Mouse (Mus musculus) erythroblast, embryonic 14.5 days (primary cell): ENCODE measurements around the gene Ptprn2. TPM values are rescaled to one million over a fixed set of nuclear protein-coding genes. Genes with fewer than 3 reads are reported as not detected.

ENCODE experiments used
- H3K27me3 ChIP-seq: 2 replicates; pipeline ENCODE4 v1.6.1; 2012; ENCODE audit warnings: inconsistent platforms; ENCODE audit not compliant: control insufficient read depth
- H3K36me3 ChIP-seq: 2 replicates; pipeline ENCODE4 v1.6.1; 2012; ENCODE audit warnings: mild to moderate bottlenecking, inconsistent platforms; ENCODE audit not compliant: control insufficient read depth
- H3K4me1 ChIP-seq: 2 replicates; pipeline ENCODE4 v1.6.1; 2012; ENCODE audit warnings: inconsistent platforms; ENCODE audit not compliant: control insufficient read depth
- H3K4me3 ChIP-seq: replicated peaks from 2 replicates; pipeline ENCODE3; 2012; ENCODE audit warnings: moderate library complexity, mild to moderate bottlenecking, inconsistent platforms
- H3K9me3 ChIP-seq: 2 replicates; pipeline ENCODE4 v1.6.1; 2012; ENCODE audit warnings: low read length, inconsistent platforms, mixed read lengths; ENCODE audit not compliant: control insufficient read depth
- GATA1 ChIP-seq: IDR thresholded peaks from 2 replicates; pipeline ENCODE4 v1.6.1; 2012; ENCODE audit warnings: low read length, inconsistent platforms, mixed read lengths
- TAL1 ChIP-seq: IDR thresholded peaks from 3 replicates; pipeline ENCODE4 v1.6.1; 2012; ENCODE audit warnings: low read length, inconsistent platforms, mixed read lengths
- polyA plus RNA-seq: library from polyadenylated mRNA; stranded (reverse); fragments of >175 nt; gene quantifications from 2 replicates; pipeline ENCODE4 v1.2.3, GENCODE M21; 2012

The Ptprn2 gene
- polyA plus RNA-seq, 1 experiment: 0.03 TPM

GRCm38 (mm10) chr12:117236020-117236734 lies 750.7 kb downstream of the Ptprn2 start:
- no peak overlapping the region for H3K4me3 ChIP-seq
- no peaks in the 10 kb centered on the region for H3K36me3 ChIP-seq
- no peaks in the 10 kb centered on the region for H3K4me1 ChIP-seq
- no peaks in the 10 kb centered on the region for H3K9me3 ChIP-seq
- TF ChIP-seq GATA1 (no peak), TAL1 (no peak)
- no peaks in the 10 kb centered on the region for H3K27me3 ChIP-seq

GRCm38 (mm10) chr12:117236981-117237380 lies 751.5 kb downstream of the Ptprn2 start:
- Histone ChIP-seq H3K9me3 (no peaks in the 10 kb centered on the region), H3K4me1 (no peaks in the 10 kb centered on the region), H3K4me3 (no peak overlapping the region), H3K27me3 (peaks cover 3% of the 10 kb centered on the region; the same call in 1 of the 2 replicates), H3K36me3 (no peaks in the 10 kb centered on the region)
- no peak for TF ChIP-seq TAL1

- TF ChIP-seq TAL1 (no peak), GATA1 (no peak)
- no peaks in the 10 kb centered on the region for H3K36me3 ChIP-seq
- H3K27me3 ChIP-seq: peaks cover 3% of the 10 kb centered on the region; the same call in 1 of the 2 replicates
- H3K4me1 ChIP-seq: no peaks in the 10 kb centered on the region
- no peaks in the 10 kb centered on the region for H3K9me3 ChIP-seq
- no peak overlapping the region for H3K4me3 ChIP-seq
These were observed 754.6 kb downstream of the Ptprn2 start for GRCm38 (mm10) chr12:117239927-117240715.

GRCm38 (mm10) chr12:117242181-117242580 lies 756.7 kb downstream of the Ptprn2 start:
- no peaks in the 10 kb centered on the region for H3K4me1 ChIP-seq
- TF ChIP-seq TAL1 (no peak), GATA1 (no peak)

GRCm38 (mm10) chr12:117245885-117246478 lies 760.5 kb downstream of the Ptprn2 start:
- H3K4me3 ChIP-seq: no peak overlapping the region
- TF ChIP-seq TAL1 (no peak), GATA1 (no peak)
- H3K9me3 ChIP-seq: no peaks in the 10 kb centered on the region
- peaks cover 7% of the 10 kb centered on the region for H3K4me1 ChIP-seq
- no peaks in the 10 kb centered on the region for H3K36me3 ChIP-seq
- H3K27me3 ChIP-seq: peaks cover 3% of the 10 kb centered on the region; the same call in 1 of the 2 replicates

More at GRCm38 (mm10) chr12:117242181-117242580, 756.7 kb downstream of the Ptprn2 start:
- H3K9me3 ChIP-seq: no peaks in the 10 kb centered on the region
- H3K4me3 ChIP-seq: no peak overlapping the region
- peaks cover 3% of the 10 kb centered on the region; the same call in 1 of the 2 replicates for H3K27me3 ChIP-seq
- H3K36me3 ChIP-seq: no peaks in the 10 kb centered on the region

- TF ChIP-seq GATA1 (no peak), TAL1 (no peak)
- Histone ChIP-seq H3K27me3 (no peaks in the 10 kb centered on the region), H3K4me3 (no peak overlapping the region), H3K36me3 (no peaks in the 10 kb centered on the region), H3K9me3 (no peaks in the 10 kb centered on the region), H3K4me1 (peaks cover 34% of the 10 kb centered on the region)
These were observed 764.9 kb downstream of the Ptprn2 start for GRCm38 (mm10) chr12:117250465-117250864.

- Histone ChIP-seq H3K4me1 (peaks cover 40% of the 10 kb centered on the region), H3K4me3 (no peak overlapping the region), H3K27me3 (no peaks in the 10 kb centered on the region), H3K36me3 (no peaks in the 10 kb centered on the region), H3K9me3 (no peaks in the 10 kb centered on the region)
- TF ChIP-seq GATA1: no peak
- TF ChIP-seq TAL1: no peak
These were observed 766.3 kb downstream of the Ptprn2 start for GRCm38 (mm10) chr12:117251663-117252425.

GRCm38 (mm10) chr12:117252426-117252779 lies 766.9 kb downstream of the Ptprn2 start:
- Histone ChIP-seq H3K36me3 (no peaks in the 10 kb centered on the region), H3K27me3 (no peaks in the 10 kb centered on the region), H3K4me3 (no peak overlapping the region), H3K9me3 (no peaks in the 10 kb centered on the region), H3K4me1 (peaks cover 40% of the 10 kb centered on the region)
- TF ChIP-seq GATA1 (no peak), TAL1 (no peak)

GRCm38 (mm10) chr12:117254356-117254755 lies 768.8 kb downstream of the Ptprn2 start:
- TF ChIP-seq GATA1 (no peak), TAL1 (no peak)
- H3K36me3 ChIP-seq: no peaks in the 10 kb centered on the region

More at GRCm38 (mm10) chr12:117254356-117254755, 768.8 kb downstream of the Ptprn2 start:
- Histone ChIP-seq H3K4me1 (peaks cover 42% of the 10 kb centered on the region), H3K27me3 (no peaks in the 10 kb centered on the region), H3K9me3 (no peaks in the 10 kb centered on the region), H3K4me3 (no peak overlapping the region)
